8 mouse cellular contexts compared by ENCODE assay signal in the genomic region with DNA sequence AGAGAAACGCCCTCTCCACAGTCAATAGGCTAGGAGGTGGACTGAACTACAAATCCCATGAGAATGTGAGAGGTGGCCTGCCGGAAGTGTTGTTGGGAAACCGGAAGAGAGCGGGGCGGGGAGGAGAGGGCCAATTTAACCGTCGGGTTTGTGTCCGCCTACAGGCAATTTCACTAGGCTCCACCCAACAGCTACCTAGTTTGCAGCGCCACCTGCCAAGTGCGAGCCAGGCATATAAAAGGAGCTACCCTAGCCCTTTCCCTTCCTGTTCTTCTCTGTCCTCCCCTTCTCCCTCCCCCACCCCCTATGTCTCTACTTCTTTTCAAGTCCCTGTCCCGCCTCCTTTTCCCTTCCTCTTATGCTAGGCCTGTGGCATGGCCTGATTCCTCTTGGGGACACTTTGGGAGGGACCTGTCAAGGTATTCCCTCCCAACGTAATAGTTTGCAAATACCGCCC. TPM values are rescaled to one million over a fixed set of nuclear protein-coding genes. Genes with fewer than 3 reads are reported as not detected.
DNase-seq lines count a peak whose midpoint lies in the region; ATAC-seq and TF ChIP-seq lines count a peak whose summit lies in the region.

No protein-coding gene starts in this region.

- H3K4me2 ChIP-seq in forebrain, embryonic 12.5 days: peak overlapping the region; percentile 50
- H3K4me2 ChIP-seq in heart, postnatal 0 days (ENCODE audit: low read depth, low read length): peak overlapping the region; percentile 65
- H3K4me2 ChIP-seq in liver, embryonic 15.5 days: peak overlapping the region; percentile 65
- peak overlapping the region; percentile 58 for H3K4me2 ChIP-seq in neural tube, embryonic 12.5 days (replicated peaks)

- whole genome bisulfite sequencing in forebrain, embryonic 12.5 days: 8% methylated on average over 13 of the region's 13 CpGs
- 8% methylated on average over 13 of the region's 13 CpGs for WGBS in heart, postnatal 0 days
- 9% methylated on average over 13 of the region's 13 CpGs for WGBS in liver, embryonic 15.5 days (ENCODE audit: insufficient replicate concordance)
- 9% methylated on average over 13 of the region's 13 CpGs for WGBS in neural tube, embryonic 12.5 days

- H3K27ac ChIP-seq in forebrain, embryonic 12.5 days: peak overlapping the region; percentile 39; the same call in 1 of the 2 replicates
- H3K27ac ChIP-seq in heart, postnatal 0 days (ENCODE audit: low read depth): peak overlapping the region; percentile 61
- peak overlapping the region; percentile 67 for H3K27ac ChIP-seq in liver, embryonic 15.5 days (replicated peaks)
- no peak overlapping the region for H3K27ac ChIP-seq in neural tube, embryonic 12.5 days

- H3K27me3 ChIP-seq in E14TG2a.4 (ENCODE audit: insufficient read depth, low read length): no peaks in the 10 kb centered on the region
- peaks cover 4% of the 10 kb centered on the region; the same call in 1 of the 2 replicates for H3K27me3 ChIP-seq in forebrain, embryonic 12.5 days
- H3K27me3 ChIP-seq in heart, postnatal 0 days (ENCODE audit: control insufficient read depth, insufficient read depth, low read length): no peaks in the 10 kb centered on the region
- no peaks in the 10 kb centered on the region for H3K27me3 ChIP-seq in liver, embryonic 15.5 days
- no peaks in the 10 kb centered on the region for H3K27me3 ChIP-seq in neural tube, embryonic 12.5 days (replicated peaks)

- peaks cover 43% of the 10 kb centered on the region for H3K4me1 ChIP-seq in E14TG2a.4 (replicated peaks; ENCODE audit: low read depth, low read length)
- H3K4me1 ChIP-seq in forebrain, embryonic 12.5 days: no peaks in the 10 kb centered on the region
- no peaks in the 10 kb centered on the region for H3K4me1 ChIP-seq in heart, postnatal 0 days (ENCODE audit: control insufficient read depth, insufficient read depth)
- peaks cover 24% of the 10 kb centered on the region for H3K4me1 ChIP-seq in liver, embryonic 15.5 days (replicated peaks)
- no peaks in the 10 kb centered on the region for H3K4me1 ChIP-seq in neural tube, embryonic 12.5 days

- no peaks in the 10 kb centered on the region for H3K36me3 ChIP-seq in E14TG2a.4 (ENCODE audit: insufficient read depth, low read length)
- H3K36me3 ChIP-seq in forebrain, embryonic 12.5 days (replicated peaks): no peaks in the 10 kb centered on the region
- no peaks in the 10 kb centered on the region for H3K36me3 ChIP-seq in heart, postnatal 0 days (replicated peaks; ENCODE audit: control insufficient read depth, insufficient read depth, low read length)
- H3K36me3 ChIP-seq in liver, embryonic 15.5 days (replicated peaks): no peaks in the 10 kb centered on the region
- H3K36me3 ChIP-seq in neural tube, embryonic 12.5 days: no peaks in the 10 kb centered on the region

- H3K9ac ChIP-seq in forebrain, embryonic 12.5 days: no peak overlapping the region
- H3K9ac ChIP-seq in heart, postnatal 0 days (replicated peaks; ENCODE audit: low read depth, low read length): peak overlapping the region; percentile 56; the same call in 1 of the 2 replicates
- H3K9ac ChIP-seq in liver, embryonic 15.5 days: no peak overlapping the region
- no peak overlapping the region for H3K9ac ChIP-seq in neural tube, embryonic 12.5 days

- no peak for TF ChIP-seq EP300 in heart, postnatal 0 days (IDR thresholded peaks at IDR 0.05; ENCODE audit: low read depth)

- H3K4me3 ChIP-seq in E14TG2a.4 (replicated peaks; ENCODE audit: low read length): peak overlapping the region; percentile 69
- peak overlapping the region; percentile 40 for H3K4me3 ChIP-seq in forebrain, embryonic 12.5 days (replicated peaks)
- H3K4me3 ChIP-seq in heart, postnatal 0 days (ENCODE audit: low read depth, low read length): peak overlapping the region; percentile 46
- peak overlapping the region; percentile 50 for H3K4me3 ChIP-seq in liver, embryonic 15.5 days (replicated peaks)
- peak overlapping the region; percentile 35 for H3K4me3 ChIP-seq in neural tube, embryonic 12.5 days

- no peak for TF ChIP-seq CTCF in E14TG2a.4 (conservative IDR thresholded peaks at IDR 0.05; ENCODE audit: low read length)
- peak; percentile 27 for TF ChIP-seq CTCF in heart, postnatal 0 days (IDR thresholded peaks at IDR 0.05; ENCODE audit: low read depth)

- H3K9me3 ChIP-seq in E14TG2a.4 (ENCODE audit: low read length): no peaks in the 10 kb centered on the region
- H3K9me3 ChIP-seq in forebrain, embryonic 12.5 days: no peaks in the 10 kb centered on the region
- no peaks in the 10 kb centered on the region for H3K9me3 ChIP-seq in heart, postnatal 0 days (replicated peaks; ENCODE audit: control insufficient read depth, low read length)
- H3K9me3 ChIP-seq in liver, embryonic 15.5 days (replicated peaks): no peaks in the 10 kb centered on the region
- H3K9me3 ChIP-seq in neural tube, embryonic 12.5 days: no peaks in the 10 kb centered on the region

- DNase-seq in c-Kit-positive CD71-positive TER-119-negative erythroid progenitor cells, embryonic 14.5 days (ENCODE audit: low read depth): peak; percentile 60
- peak; percentile 91 for DNase-seq in heart, postnatal 0 days (ENCODE audit: low spot score)
- DNase-seq in kidney, postnatal 4 days: peak; percentile 75 to 84
- DNase-seq in testis, postnatal 10 days (ENCODE audit: low spot score): peak; percentile 66

- ATAC-seq in forebrain, embryonic 12.5 days (ENCODE audit: low FRiP score): peak; percentile 91
- ATAC-seq in heart, postnatal 0 days (ENCODE audit: insufficient read depth, low read depth): peak; percentile 85
- peak; percentile 66 for ATAC-seq in liver, embryonic 15.5 days (ENCODE audit: insufficient read depth)
- peak; percentile 89 for ATAC-seq in neural tube, embryonic 12.5 days (ENCODE audit: low FRiP score, low read depth)

RNA-seq across cellular contexts. Expression of a gene that starts 4.4 kb away (rescaled TPM):
- polyA plus RNA-seq in forebrain, embryonic 12.5 days (2016; fragmentation: Nextera tagmentation; extraction: Ambion mirVana): not detected in 2 replicates
- total RNA-seq in heart, postnatal 0 days (2014; rRNA removed; ENCODE audit: low replicate concordance): 0.46 and 1.4 TPM in 2 replicates
- polyA plus RNA-seq in heart, postnatal 0 days (2015; fragmentation: Nextera tagmentation; extraction: Ambion mirVana): 0.21 and 0.26 TPM in 2 replicates
- polyA plus RNA-seq in liver, embryonic 15.5 days (2015; fragmentation: Nextera tagmentation; extraction: Ambion mirVana): 13.2 and 13.6 TPM in 2 replicates
- not detected in 2 replicates for polyA plus RNA-seq in neural tube, embryonic 12.5 days (2016; fragmentation: Nextera tagmentation; extraction: Ambion mirVana)

RNA-seq across cellular contexts. Expression of a gene that starts 24.3 kb away (rescaled TPM):
- 0.68 and 0.85 TPM in 2 replicates for polyA plus RNA-seq in forebrain, embryonic 12.5 days (2016; fragmentation: Nextera tagmentation; extraction: Ambion mirVana)
- 3.3 and 25.2 TPM in 2 replicates for total RNA-seq in heart, postnatal 0 days (2014; rRNA removed; ENCODE audit: low replicate concordance)
- 0.72 and 1.5 TPM in 2 replicates for polyA plus RNA-seq in heart, postnatal 0 days (2015; fragmentation: Nextera tagmentation; extraction: Ambion mirVana)
- 139 and 168 TPM in 2 replicates for polyA plus RNA-seq in liver, embryonic 15.5 days (2015; fragmentation: Nextera tagmentation; extraction: Ambion mirVana)
- 1.2 and 2.2 TPM in 2 replicates for polyA plus RNA-seq in neural tube, embryonic 12.5 days (2016; fragmentation: Nextera tagmentation; extraction: Ambion mirVana)

RNA-seq across cellular contexts. Expression of a gene that starts 43.4 kb away (rescaled TPM):
- not detected in 2 replicates for polyA plus RNA-seq in forebrain, embryonic 12.5 days (2016; fragmentation: Nextera tagmentation; extraction: Ambion mirVana)
- 7.1 and 11.4 TPM in 2 replicates for total RNA-seq in heart, postnatal 0 days (2014; rRNA removed; ENCODE audit: low replicate concordance)
- polyA plus RNA-seq in heart, postnatal 0 days (2015; fragmentation: Nextera tagmentation; extraction: Ambion mirVana): 14.6 and 21.0 TPM in 2 replicates
- polyA plus RNA-seq in liver, embryonic 15.5 days (2015; fragmentation: Nextera tagmentation; extraction: Ambion mirVana): 0.07 and 0.25 TPM in 2 replicates
- 0.41 and 0.48 TPM in 2 replicates for polyA plus RNA-seq in neural tube, embryonic 12.5 days (2016; fragmentation: Nextera tagmentation; extraction: Ambion mirVana)

RNA-seq across cellular contexts. Expression of a gene that starts 48.8 kb away (rescaled TPM):
- polyA plus RNA-seq in forebrain, embryonic 12.5 days (2016; fragmentation: Nextera tagmentation; extraction: Ambion mirVana): not detected in 2 replicates
- total RNA-seq in heart, postnatal 0 days (2014; rRNA removed; ENCODE audit: low replicate concordance): not detected in 2 replicates
- polyA plus RNA-seq in heart, postnatal 0 days (2015; fragmentation: Nextera tagmentation; extraction: Ambion mirVana): not detected in 2 replicates
- polyA plus RNA-seq in liver, embryonic 15.5 days (2015; fragmentation: Nextera tagmentation; extraction: Ambion mirVana): not detected in 2 replicates
- not detected in 2 replicates for polyA plus RNA-seq in neural tube, embryonic 12.5 days (2016; fragmentation: Nextera tagmentation; extraction: Ambion mirVana)

Comparison
In these comparisons a context has a peak if more than half of its experiments do, and no peak if none do; other contexts are left out.
1. RNA of a gene that starts 4.4 kb away (polyA plus RNA-seq): 13.2 to 13.6 TPM in liver, embryonic 15.5 days; 0.21 to 0.26 TPM in heart, postnatal 0 days, not detected in forebrain, embryonic 12.5 days and not detected in neural tube, embryonic 12.5 days; every median in the first group is over 10 times any median in the second.
2. RNA of a gene that starts 24.3 kb away (polyA plus RNA-seq): 139 to 168 TPM in liver, embryonic 15.5 days; 1.2 to 2.2 TPM in neural tube, embryonic 12.5 days, 0.72 to 1.5 TPM in heart, postnatal 0 days and 0.68 to 0.85 TPM in forebrain, embryonic 12.5 days; every median in the first group is over 10 times any median in the second.
3. RNA of a gene that starts 43.4 kb away (polyA plus RNA-seq): 14.6 to 21.0 TPM in heart, postnatal 0 days; 0.41 to 0.48 TPM in neural tube, embryonic 12.5 days, not detected in forebrain, embryonic 12.5 days and 0.07 to 0.25 TPM in liver, embryonic 15.5 days; every median in the first group is over 10 times any median in the second.
4. Peak in every context shown above with its lines, with median percentiles within 50 percentile points of each other: H3K4me3 ChIP-seq, DNase-seq, ATAC-seq and H3K4me2 ChIP-seq.